Mouse (Mus musculus) lung, adult 2 months (tissue): ENCODE data around the gene Gm47985. TPM values are rescaled to one million over a fixed set of nuclear protein-coding genes. Genes with fewer than 3 reads are reported as not detected.

Experiments
- DNase-seq: peaks from one replicate; pipeline ENCODE4 v3.0.0; 2022
- H3K4me1 ChIP-seq: fragments of 200-500 bp; 2 replicates; pipeline ENCODE4 v1.6.1; 2011; ENCODE audit warnings: low read length; ENCODE audit not compliant: control insufficient read depth, insufficient read depth
- H3K4me3 ChIP-seq: fragments of 200-500 bp; replicated peaks from 2 replicates; pipeline ENCODE3; 2011; ENCODE audit warnings: low read depth, mild to moderate bottlenecking, control low read depth, low read length; ENCODE audit errors: extremely low read depth
- CTCF ChIP-seq: fragments of 200-500 bp; IDR thresholded peaks from 2 replicates; pipeline ENCODE4 v1.5.1; 2011; ENCODE audit warnings: mild to moderate bottlenecking, low read length, control low read depth; ENCODE audit not compliant: insufficient read depth
- POLR2A ChIP-seq: fragments of 200-500 bp; IDR thresholded peaks from 2 replicates; pipeline ENCODE4 v1.6.1; 2011; ENCODE audit warnings: low read depth, mild to moderate bottlenecking, control low read depth, low read length, borderline replicate concordance; ENCODE audit errors: extremely low read depth
- WGBS: fragments of 180-500 bp; shearing (Covaris S2); methylation state at CpG from one replicate; pipeline ENCODE4 v1.1.7; 2018; 5-methylcytosine and 5-hydroxymethylcytosine counted together
- polyA plus RNA-seq: library from polyadenylated mRNA; depleted of rRNA; stranded (reverse); fragments of >200 nt; gene quantifications from 2 replicates; pipeline ENCODE4 v1.2.3, GENCODE M21; 2012; rRNA removed

Gm47985 gene
- polyA plus RNA-seq, 1 experiment, result not detected

DNA sequence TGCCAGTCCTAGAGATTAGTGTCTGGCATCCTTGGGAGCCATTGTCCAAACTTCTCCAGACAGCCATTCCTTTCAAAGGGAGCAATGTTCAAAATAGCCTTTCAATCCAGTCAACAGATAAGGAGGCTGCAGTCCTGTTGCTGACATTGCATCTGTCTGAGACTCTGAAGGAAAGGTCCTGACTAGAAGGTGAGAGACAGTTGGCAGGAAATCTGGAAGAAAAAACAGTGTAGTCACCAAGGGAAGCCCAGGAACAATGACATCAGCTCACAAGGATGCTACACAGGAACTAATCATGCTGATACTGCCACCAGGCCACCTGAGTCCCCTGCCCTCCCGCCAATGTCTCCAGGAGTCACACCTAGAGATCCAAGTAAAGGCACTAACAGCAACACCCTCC is 41.0 kb downstream of the Gm47985 start:
- Histone ChIP-seq H3K4me3 (no peak overlapping the region), H3K4me1 (no peaks in the 10 kb centered on the region)
- DNase-seq, result no peak
- 64% methylated on average over 1 of the region's 1 CpGs for WGBS
- TF ChIP-seq POLR2A (no peak), CTCF (no peak)

DNA sequence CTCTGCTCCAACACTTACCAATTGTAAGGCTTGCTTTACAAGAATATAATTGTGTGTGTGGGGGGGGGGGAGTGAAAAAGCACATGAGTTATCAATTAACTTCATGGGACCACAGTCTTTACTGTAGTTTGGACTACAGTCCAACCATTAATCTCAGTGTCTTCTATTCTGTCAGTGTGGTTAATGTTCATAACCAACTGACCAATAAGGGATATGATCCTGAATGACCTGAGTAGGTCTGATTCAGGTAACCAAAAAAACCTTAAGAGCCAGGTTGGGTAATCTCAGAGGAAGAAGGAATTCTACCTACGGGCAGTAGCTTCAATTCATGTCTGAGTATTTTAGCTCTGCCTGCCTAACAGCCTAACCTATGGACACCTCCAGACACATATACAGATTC is 42.2 kb downstream of the Gm47985 start:
- Histone ChIP-seq H3K4me3 (no peak overlapping the region), H3K4me1 (no peaks in the 10 kb centered on the region)
- DNase-seq, result no peak
- TF ChIP-seq CTCF (no peak), POLR2A (no peak)
- WGBS, result 89% methylated on average over 1 of the region's 1 CpGs

DNA sequence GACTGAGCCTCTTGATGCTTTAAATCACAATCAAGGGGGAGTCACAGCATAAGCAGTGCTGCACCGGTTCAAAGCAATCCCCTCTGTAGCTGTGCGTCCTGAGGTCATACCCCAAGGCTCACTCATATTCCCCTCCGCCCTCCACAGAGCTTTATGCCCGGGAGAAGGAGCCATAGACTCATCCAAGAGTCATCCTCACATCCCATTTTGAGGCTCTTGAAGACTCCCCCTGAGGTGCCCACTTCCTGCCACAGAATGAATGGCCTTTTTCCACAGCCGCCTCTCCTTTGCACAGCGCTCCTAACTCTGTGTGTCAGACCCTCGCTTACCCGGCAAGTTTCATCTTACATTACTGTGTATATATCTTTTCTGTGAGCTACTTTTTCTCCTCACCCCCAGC is 45.2 kb downstream of the Gm47985 start:
- no peak overlapping the region for H3K4me3 ChIP-seq
- WGBS, result 71% methylated on average over 8 of the region's 8 CpGs
- no peaks in the 10 kb centered on the region for H3K4me1 ChIP-seq
- no peak for DNase-seq
- TF ChIP-seq POLR2A (no peak), CTCF (no peak)

DNA sequence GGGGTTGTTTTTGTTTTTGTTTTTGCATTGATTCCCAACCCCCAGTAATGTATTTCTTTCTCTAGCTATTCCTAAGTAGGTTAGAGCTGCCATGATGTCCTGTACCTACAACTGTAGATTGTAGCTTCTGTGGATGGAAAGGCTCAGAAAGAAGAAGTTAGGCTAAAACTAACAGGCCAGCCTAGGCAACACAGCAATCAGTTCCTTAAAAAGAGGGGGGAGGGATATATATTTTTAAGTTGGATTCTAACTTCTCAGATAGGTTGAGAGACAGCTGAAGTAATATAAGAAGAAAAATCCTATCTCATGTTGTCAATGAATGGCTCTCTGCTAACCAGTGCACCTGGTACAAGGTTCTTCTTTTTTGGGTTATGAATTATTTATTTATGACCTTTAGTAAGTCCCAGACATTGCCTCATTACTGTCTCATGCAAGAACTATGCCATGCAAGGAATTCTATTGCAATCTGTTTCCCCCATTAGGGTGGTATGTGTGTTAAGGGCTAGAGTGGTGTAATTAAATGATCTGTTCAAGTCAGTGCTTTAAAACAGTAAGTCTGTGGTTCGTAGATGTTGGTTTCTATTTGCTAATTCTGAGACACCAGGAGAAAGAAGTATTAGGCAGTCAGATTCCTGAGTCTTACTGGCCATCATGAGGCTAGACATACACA is 46.1 kb downstream of the Gm47985 start:
- TF ChIP-seq POLR2A (no peak), CTCF (no peak)
- DNase-seq, result no peak
- whole genome bisulfite sequencing, result 68% methylated on average over 1 of the region's 1 CpGs
- no peak overlapping the region for H3K4me3 ChIP-seq
- H3K4me1 ChIP-seq, result no peaks in the 10 kb centered on the region

DNA sequence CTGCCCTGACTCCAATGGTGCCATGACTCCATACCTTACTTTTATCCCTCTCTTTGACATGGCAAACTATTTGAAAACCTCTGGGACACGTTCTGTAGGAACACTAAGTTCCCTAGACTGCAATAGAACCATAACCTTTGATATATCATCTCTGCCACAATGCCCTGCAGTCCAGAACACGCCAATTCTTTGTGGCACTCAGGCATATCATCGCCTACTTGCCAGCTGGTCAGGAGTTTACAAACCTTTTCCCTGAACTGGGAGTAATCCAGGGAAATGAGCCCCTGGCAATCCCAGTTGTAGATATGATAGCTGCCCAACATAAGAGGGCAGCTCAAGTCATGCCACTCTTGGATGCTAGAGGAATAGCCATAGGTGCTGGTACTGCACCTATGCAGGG is 50.0 kb downstream of the Gm47985 start:
- no peak for DNase-seq
- 87% methylated on average over 3 of the region's 3 CpGs for WGBS
- no peak for TF ChIP-seq CTCF
- no peak for TF ChIP-seq POLR2A
- no peak overlapping the region for H3K4me3 ChIP-seq
- no peaks in the 10 kb centered on the region; the same call in 1 of the 2 replicates for H3K4me1 ChIP-seq

GRCm38 (mm10) chr1:151233756-151234155 is 51.4 kb downstream of the Gm47985 start:
- no peak for TF ChIP-seq POLR2A
- no peak for TF ChIP-seq CTCF
- Histone ChIP-seq H3K4me3 (no peak overlapping the region), H3K4me1 (no peaks in the 10 kb centered on the region; the same call in 1 of the 2 replicates)
- WGBS, result 55% methylated on average over 3 of the region's 3 CpGs
- DNase-seq, result no peak

Other genes with a start within 250 kb of the Gm47985 start
- gene Hmcn1, start 189.1 kb upstream of the Gm47985 start, polyA plus RNA-seq, result 48.8 and 72.0 TPM in 2 replicates
- gene Gm8947, start 9.8 kb downstream of the Gm47985 start, polyA plus RNA-seq, result not detected in 2 replicates
- not detected in 2 replicates for gene Gm47995, start 15.9 kb downstream of the Gm47985 start, polyA plus RNA-seq
- gene 3110040M04Rik, start 21.6 kb downstream of the Gm47985 start, polyA plus RNA-seq, result not detected in 2 replicates
- gene Gm47996, start 27.6 kb downstream of the Gm47985 start, polyA plus RNA-seq, result not detected in 2 replicates
- 43.0 and 48.9 TPM in 2 replicates for gene Ivns1abp, start 161.9 kb downstream of the Gm47985 start, polyA plus RNA-seq
- gene Swt1, start 245.9 kb downstream of the Gm47985 start, polyA plus RNA-seq, result 12.2 and 14.2 TPM in 2 replicates
- 13.2 and 13.8 TPM in 2 replicates for gene Trmt1l, start 246.0 kb downstream of the Gm47985 start, polyA plus RNA-seq